Mouse (Mus musculus): ENCODE data around the gene Itprid2.

- TF ChIP-seq TAL1 (IDR thresholded peaks at IDR 0.05; ENCODE audit: low read length), result no peak
- no peak for TF ChIP-seq GATA1 (IDR thresholded peaks at IDR 0.05; ENCODE audit: low read length)
Measured at GRCm38 (mm10) chr2:79660417-79661185, 25.4 kb downstream of the Itprid2 start.
